Mouse (Mus musculus) monocyte, adult 2 months (primary cell): ENCODE measurements at regions not wholly inside any gene's neighbourhood (a gene's known extent, or its start where the extent isn't known, plus 50 kb on each side); places are given as distances from the start of the nearest gene placed in this dataset.

Experiments used
- DNase-seq, 2 experiments: peaks; one replicate each; pipeline ENCODE4 v3.0.0; 2022; ENCODE audit warnings: low spot score in 2 of 2, low read depth in 1 of 2

- no peak for DNase-seq
Measured at GRCm38 (mm10) chr5:74885958-74886357, 158.6 kb downstream of the Chic2 start.

GRCm38 (mm10) chr5:74882563-74882962, 162.0 kb downstream of the Chic2 start:
- DNase-seq, result no peak

GRCm38 (mm10) chr5:74880669-74881226, 163.8 kb downstream of the Chic2 start:
- DNase-seq, result no peak

- no peak for DNase-seq
Measured at GRCm38 (mm10) chr5:74880048-74880437, 164.5 kb downstream of the Chic2 start.

GRCm38 (mm10) chr5:74879098-74880047, 165.2 kb downstream of the Chic2 start:
- no peak for DNase-seq

- no peak for DNase-seq
Measured at GRCm38 (mm10) chr5:74877595-74877994, 167.0 kb downstream of the Chic2 start.

- no peak for DNase-seq
Measured at GRCm38 (mm10) chr5:74877185-74877584, 167.4 kb downstream of the Chic2 start.

- no peak for DNase-seq
Measured at GRCm38 (mm10) chr5:74874691-74875090, 169.9 kb downstream of the Chic2 start.

GRCm38 (mm10) chr5:74870615-74871014, 167.9 kb upstream of the Lnx1 start:
- no peak for DNase-seq

GRCm38 (mm10) chr5:74867113-74867785, 164.5 kb upstream of the Lnx1 start:
- no peak for DNase-seq

- DNase-seq, result no peak
Measured at GRCm38 (mm10) chr5:74866697-74867096, 164.0 kb upstream of the Lnx1 start.

GRCm38 (mm10) chr5:74865446-74865845, 162.7 kb upstream of the Lnx1 start:
- DNase-seq, result no peak

- DNase-seq, result no peak
Measured at GRCm38 (mm10) chr5:74864540-74865157, 161.9 kb upstream of the Lnx1 start.

GRCm38 (mm10) chr5:74861297-74861696, 158.6 kb upstream of the Lnx1 start:
- no peak for DNase-seq

- no peak for DNase-seq
Measured at GRCm38 (mm10) chr5:74857861-74858260, 155.1 kb upstream of the Lnx1 start.

GRCm38 (mm10) chr5:74857161-74857560, 154.4 kb upstream of the Lnx1 start:
- no peak for DNase-seq

- DNase-seq, result no peak
Measured at GRCm38 (mm10) chr5:74847824-74848223, 145.1 kb upstream of the Lnx1 start.

- DNase-seq, result no peak
Measured at GRCm38 (mm10) chr5:74846674-74847073, 144.0 kb upstream of the Lnx1 start.

GRCm38 (mm10) chr5:74834401-74834800, 131.7 kb upstream of the Lnx1 start:
- DNase-seq, result no peak

GRCm38 (mm10) chr5:74833887-74834286, 131.2 kb upstream of the Lnx1 start:
- DNase-seq, result no peak

GRCm38 (mm10) chr5:74832011-74832410, 129.3 kb upstream of the Lnx1 start:
- DNase-seq, result no peak

- DNase-seq, result no peak
Measured at GRCm38 (mm10) chr5:74830646-74831045, 127.9 kb upstream of the Lnx1 start.
